Mouse (Mus musculus) layer of hippocampus, postnatal 10 days (tissue): Measurements from ENCODE around the gene Dennd1a. TPM values are rescaled to one million over a fixed set of nuclear protein-coding genes. Genes with fewer than 3 reads are reported as not detected.

Source experiments
- DNase-seq, 2 experiments: peaks; one replicate each; pipeline ENCODE4 v3.0.0; 2021; ENCODE audit warnings: low spot score in 2 of 2
- total RNA-seq, 2 experiments: library from RNA; stranded (reverse); gene quantifications; 2 replicates each; pipeline ENCODE4 v1.2.3; 2021

Gene Dennd1a
- total RNA-seq, 2 experiments from 2014 or later, result 71.8 to 72.8 TPM

DNA sequence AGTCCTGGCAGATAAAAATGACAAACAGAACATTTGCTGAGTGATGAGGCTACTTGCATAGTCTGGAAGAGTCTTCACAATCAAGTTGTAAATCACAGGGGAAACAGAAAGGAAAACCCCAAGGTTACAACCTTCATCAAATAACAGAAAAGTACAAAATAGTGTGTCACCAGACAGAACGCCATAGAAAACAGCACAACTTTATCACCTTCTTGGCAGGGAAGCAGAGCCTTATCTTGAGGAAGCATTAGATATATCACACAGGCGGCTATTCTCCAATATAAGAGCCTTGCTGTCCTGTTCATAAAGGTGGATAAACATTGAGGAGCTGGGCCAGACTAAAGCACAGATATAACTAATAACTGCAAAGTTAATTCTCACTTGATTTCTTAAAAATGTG is 225.7 kb downstream of the Dennd1a start:
- no peak for DNase-seq

DNA sequence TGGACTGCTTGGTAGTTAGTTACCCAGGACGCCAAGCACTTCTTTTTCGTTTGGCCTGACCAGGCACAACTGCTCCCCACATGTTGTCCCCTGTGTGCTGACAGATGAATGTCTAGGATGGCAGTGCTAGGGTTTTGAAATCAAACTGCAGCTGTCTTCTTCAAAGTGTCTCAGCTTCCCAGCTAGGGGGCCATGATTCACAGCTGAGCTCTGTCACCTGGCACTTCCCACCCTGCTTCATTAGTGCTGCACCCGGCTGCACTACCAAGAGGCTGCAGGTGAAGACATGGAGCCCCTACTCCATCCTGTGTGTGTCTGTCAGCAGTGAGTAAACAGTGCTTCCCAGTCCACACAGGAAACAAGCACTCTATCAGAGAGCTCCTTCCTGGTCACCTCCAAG is 234.8 kb downstream of the Dennd1a start:
- no peak for DNase-seq

DNA sequence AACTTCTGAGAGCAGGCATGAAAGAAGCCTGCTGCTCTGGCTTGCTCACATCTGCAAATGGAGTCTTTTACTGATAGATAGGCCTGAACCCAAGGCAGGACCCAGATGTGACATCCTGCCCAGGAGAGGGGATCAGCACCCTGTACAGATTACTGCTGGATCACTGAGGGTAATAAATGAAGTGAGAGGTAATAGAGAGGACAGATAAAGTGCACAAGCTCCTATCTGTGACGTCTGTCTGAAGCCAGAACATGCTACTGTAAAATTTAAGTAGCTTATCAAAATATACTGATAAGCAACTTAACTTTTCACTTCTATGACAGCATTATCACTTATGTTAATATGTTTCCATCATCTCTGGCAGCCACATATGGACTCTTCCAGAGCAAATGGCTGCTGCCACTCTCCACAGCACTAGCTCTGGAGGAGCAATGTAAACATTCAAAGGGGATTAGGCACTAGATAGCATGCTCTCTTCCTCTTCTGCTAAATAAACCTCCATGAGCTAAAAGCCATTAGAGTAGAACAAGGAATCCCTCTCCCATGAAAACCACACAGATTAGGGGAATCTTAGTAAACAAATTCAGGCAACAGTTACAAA is 235.6 kb downstream of the Dennd1a start:
- no peak for DNase-seq

DNA sequence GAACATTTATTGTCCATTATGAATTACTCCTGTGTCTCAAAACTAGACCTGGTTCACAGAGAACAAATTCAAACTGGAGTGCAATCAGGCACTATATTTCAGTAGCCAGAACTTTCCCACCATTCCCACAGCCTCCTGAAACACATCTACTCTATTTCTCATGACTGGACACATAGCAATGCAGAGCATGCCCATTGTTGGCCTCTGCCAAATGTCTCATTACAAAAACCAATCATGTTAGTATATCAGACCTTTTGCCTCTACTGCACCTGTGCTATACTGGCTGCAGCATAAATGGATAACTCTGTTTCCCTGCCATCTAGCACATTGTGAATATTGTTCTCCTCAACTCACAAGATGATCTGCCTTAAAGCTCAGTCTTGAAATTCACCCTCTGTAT is 238.2 kb downstream of the Dennd1a start:
- DNase-seq, result no peak

DNA sequence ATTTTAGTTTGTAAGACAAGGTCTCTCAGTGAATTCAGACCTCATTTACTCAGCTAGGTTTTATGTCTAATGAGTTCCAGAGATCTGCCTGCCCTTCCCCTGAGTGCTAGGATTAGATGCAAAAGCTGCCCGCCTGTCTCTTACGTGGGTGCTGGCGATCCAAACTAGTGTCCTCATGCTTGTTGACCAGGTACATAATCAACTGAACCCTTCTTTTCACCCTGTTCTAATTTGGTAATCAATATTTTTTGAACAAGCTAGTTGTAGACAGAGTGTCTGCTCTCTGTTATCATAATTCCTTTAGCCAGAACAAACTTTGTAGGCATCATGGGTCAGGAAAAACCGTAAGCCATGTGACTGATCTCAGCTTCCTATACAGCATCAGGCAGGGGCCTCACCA is 241.9 kb downstream of the Dennd1a start:
- no peak for DNase-seq

DNA sequence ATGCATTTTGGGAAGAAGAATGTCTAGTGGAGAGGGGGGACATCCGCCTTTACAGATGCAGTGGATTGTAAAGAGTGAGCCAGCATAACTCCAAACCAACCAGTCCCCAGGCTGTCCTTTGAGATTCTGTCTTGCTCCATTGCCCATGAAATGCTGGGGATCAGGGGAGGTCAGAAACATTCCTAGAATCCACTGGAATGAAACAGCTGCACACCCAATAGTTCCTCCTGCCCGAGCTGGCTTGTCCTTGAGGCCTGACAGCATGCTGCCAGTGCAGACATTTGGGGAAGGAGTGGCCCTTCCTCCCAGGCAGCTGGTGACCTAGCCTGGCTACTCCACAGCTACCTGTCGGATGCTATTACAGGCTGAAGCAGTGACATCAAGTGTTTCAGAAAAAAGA is 246.3 kb downstream of the Dennd1a start:
- DNase-seq, result no peak

DNA sequence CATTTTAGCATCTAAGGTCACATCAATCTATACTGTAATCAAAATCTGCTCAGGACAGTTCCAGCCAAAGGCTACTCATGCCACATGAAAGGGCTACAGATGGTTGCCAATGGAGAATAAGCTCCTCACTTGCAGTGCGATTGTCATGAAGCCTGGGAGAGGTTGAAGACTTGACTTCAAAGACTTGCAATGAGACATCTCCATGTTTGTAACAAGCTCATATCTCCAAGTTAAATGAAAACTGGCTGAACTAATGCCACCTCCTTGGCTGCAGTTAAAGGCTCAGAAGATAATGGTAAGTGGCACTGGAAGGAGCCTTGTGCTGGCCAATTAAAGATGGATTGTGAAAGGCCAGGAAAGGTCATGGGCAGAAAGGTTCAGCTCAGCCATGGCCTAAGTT is 247.6 kb downstream of the Dennd1a start:
- DNase-seq, result no peak

DNA sequence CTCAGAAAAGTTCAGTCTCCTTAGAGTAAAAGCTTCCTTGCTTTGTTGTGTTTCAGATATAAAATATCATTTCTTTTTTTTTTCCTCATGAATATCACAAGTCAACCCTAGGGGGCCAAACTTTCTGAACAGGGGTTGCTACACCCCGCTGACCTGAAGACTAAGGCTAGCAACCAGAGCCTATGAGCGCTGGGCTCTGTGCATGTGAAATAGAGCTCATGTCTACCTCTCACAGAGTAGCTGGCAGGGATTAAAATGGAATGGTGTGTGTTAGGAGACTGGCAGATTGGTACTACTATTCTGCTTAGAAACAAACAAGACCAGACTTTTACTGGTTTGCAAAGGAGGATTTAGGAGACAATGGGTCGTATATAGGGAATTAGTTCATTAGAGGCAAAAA is 258.9 kb downstream of the Dennd1a start:
- DNase-seq, result no peak

DNA sequence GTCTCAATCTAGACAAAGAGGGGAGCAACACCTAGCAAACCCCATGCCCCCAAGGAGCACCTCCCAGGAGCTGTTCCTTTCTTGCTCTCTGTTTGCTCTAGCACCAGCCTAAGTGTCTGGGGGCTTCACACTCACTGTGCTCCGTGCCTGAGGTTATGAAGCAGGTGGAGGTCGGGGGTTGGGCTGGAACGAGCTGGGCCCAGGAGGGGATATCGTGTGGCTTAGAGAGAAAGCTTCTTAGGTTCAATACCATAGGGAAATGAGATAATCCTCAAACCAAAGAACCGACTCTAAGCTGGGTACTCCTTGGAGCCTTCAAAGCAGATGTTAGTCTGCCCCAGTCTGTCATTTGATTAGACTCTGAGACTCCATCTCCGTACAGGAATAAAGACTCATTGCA is 261.6 kb downstream of the Dennd1a start:
- no peak for DNase-seq

DNA sequence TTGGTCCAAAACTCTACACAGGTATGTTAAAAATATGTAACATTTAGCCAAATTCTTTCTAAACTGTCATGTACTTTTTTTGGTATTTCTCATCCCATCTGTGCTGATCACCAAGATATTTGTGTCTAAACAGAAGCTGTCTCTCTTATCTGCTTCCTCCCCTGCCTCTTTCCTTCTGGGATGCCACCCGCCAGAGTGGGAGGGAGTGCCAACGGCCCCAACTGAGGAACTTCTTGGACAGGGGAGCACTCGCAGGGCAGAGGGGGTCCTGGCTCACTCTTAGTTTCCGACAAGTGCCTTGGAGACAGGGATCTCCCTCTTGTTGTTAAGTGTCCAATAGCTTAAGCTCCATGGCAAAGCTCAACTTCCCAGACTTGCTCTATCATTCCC is 263.5 kb downstream of the Dennd1a start:
- no peak for DNase-seq

DNA sequence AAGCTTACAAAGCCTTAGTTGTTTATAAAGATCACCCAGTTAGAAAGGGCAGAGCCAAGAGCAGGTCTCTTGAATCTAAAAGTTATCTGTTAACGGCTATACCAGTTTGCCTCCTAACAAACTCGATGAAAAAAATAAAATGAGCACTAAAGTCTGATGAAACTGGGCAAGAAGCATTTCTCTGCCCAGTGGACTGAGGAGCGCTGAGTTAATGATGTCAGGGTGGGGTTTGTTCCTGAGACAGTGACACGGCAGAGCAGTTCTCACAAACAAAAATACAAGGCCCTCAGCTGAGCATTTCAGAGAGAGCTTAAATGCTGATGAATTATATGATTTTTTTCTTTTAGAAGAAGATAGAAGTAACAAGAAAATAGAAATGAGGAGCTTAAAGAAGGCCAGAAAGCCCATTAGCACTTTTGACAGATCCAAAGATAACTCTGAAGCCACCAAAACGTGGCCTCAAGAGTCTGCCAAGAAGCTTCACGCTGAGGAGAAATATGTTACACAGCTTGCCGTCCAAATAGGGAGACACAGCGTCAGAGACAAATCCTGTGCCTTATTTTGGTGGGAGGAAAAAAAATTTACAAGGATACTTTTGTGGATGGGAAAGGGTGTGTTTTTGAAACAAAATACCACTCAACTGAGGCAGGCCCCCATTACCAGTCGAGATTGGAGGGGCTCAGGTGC is 264.0 kb downstream of the Dennd1a start:
- DNase-seq, result no peak

DNA sequence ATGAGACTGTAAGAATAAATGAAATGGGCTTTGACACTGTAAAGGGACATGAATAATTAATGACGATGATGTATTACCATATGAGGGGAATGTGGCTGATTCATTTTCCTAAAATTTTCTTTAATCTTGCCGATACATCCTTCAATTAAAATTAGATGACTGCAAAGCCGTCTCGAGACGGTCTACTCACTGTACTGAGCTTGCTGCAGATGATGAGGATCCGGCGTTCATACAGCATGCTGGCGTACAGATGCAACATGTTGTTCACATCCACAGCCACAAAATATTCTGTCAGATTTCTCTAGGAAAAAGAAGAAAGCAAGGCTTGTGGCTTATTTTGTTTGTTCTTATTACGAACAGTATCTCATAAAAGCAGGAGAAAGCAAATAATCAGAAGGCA is 266.0 kb downstream of the Dennd1a start:
- no peak for DNase-seq

DNA sequence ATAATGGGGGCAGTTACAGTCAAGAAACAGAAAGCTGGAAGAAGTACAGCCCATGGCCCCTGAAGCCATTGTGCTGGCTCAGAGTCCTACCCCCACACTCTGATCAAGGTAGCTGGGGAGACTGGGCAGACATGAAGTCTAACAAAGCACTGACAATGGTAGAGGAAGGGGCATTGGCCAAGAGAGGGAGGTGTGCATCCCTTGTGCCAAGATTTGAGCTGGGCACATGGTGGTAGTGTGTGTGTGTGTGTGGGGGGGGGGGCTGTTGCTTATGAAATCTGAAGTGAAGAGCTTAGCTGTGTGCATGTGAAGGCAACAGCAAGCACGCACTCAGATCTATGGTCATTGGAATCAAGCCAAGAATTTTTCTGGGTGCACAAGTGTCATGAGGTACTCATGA is 272.5 kb downstream of the Dennd1a start:
- DNase-seq, result no peak

DNA sequence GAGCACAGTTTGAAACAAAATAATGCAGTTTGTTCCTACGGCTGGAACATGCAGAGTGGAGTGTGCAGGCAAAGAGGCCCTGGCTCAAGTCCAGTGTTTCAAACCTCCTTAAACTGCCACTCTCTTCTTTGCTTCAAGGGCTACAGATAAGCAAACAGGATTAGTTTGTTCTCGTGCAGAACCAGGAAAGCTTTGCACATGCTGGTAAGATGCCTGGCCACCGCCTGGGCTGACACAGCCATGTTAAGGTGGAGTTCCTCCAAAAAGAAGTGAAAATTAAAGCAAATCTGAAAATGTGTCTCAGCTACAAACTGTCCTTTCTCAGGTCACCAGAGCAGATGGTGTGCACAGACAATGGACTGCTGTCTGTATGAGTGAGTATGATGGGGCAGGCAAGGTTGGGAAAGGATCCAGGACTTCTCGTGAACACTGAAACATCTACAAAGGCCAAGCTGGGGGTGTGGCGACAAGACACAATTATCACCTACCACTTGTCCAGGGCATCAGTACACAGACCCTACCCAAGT is 273.3 kb downstream of the Dennd1a start:
- peak; percentile 49 to 56 for DNase-seq

DNA sequence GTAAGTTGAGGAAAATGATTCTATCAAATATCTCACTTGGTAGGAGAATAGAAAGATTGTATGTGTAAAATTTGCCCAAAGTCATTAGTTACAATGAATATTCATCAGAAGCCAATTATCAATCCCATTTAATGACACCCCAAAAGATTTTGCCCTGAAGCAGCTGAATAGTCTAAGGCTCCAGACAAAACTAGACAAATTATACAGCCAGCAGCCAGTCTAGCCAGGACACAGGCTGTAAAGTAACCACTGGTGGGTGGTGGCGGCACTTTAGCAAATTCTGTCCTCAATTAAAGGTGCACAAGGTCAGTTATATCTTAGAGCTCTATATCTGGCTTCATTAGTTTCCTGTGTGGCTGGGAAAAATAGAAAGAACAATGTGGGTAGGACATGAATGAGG is 280.0 kb downstream of the Dennd1a start:
- DNase-seq, result no peak

DNA sequence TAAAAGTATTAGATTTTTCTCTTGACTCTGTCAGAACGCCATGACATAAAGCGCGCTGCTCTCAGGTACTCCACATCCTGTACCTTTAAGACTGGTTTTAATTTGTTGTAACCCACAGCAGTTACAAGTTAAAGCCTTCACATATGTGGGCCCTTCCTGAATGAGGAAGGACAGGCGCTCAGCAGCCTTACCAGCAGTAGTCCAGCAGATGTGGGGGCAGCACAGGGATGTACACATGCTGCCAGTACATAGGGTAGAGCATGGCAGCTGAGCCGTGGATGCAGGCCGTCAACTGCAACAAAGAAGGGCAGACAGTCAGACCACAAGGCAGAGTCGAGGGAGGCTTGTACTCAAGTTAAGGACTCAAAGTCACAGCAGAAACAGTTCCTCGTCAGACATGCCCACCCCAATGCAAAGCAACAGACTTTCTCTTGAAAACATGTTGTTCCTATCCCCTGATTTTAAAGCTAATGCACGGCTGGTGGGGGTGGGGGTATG is 284.0 kb downstream of the Dennd1a start:
- no peak for DNase-seq

DNA sequence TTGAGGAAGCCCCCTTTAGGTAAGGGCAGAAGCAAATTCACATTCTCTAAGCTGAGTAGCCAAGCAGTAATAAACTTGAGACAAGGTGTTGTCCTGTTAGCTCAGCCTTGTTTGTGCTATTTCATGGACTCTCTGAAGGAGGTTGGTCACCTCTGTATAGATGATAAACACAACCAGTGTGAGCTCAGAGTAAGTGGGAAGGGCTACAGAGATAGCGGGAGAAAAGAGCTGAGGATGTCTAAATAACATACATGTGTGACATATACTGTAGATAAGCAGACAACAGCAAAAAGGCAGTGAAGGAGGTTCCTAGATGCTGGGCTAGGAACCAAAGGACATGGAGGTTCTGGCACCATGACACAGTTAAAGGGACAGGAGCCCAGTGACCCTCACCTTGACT is 286.2 kb downstream of the Dennd1a start:
- no peak for DNase-seq

DNA sequence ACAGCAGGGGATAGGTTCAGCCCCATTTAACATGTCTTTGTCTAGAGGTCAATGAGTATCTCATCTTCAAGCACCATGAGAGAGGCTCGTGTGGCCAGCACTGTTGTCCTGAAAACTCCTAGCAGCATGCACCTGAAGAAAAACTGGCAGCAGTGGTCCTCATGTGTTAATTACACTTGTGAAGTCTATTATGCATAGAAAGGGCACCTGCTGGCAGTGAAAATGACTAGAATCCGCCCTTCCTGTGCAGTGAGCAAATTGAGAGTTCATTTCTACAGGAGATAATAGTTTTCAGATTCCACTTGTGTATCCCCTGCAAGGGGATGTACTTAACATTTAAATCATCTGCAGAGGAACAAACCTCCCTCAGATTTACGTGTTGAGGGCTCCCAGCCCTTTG is 289.2 kb downstream of the Dennd1a start:
- DNase-seq, result no peak

DNA sequence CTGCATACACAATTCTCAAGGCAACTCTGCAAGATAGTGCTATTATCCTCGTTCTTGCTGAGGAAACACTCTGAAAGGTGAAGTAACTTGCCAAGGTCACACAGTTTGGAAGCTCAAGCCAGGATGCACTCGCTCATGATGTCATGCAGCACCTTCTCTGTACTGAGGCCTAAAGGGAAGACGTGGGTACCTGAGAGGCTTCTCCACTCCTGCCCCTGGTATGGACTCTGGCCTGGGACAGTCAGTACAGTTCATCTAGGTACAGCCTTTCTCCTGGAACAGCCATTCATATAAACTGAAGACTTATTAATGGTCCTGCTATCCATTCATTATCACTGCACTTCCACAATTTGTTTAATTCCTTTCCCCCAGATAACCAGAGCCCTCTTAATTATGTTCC is 298.1 kb downstream of the Dennd1a start:
- no peak for DNase-seq

DNA sequence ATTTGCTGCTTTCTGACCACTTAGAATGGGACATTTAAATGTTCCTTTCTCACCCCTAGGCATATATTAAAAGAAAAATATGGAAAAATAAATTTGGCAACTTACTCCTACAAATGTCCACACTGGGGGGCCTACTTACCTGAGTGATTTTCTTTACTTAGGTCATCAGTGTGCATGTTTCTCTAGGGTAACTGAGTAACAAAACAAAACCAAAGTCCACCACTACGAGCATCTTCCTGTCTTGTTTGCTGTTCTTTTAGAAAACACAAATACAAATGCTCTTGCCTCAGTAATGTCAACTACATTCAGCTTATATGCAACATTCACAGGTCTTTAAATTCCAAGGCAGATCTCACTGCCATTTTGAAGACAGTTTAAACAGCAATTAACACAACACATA is 298.9 kb downstream of the Dennd1a start:
- DNase-seq, result no peak

DNA sequence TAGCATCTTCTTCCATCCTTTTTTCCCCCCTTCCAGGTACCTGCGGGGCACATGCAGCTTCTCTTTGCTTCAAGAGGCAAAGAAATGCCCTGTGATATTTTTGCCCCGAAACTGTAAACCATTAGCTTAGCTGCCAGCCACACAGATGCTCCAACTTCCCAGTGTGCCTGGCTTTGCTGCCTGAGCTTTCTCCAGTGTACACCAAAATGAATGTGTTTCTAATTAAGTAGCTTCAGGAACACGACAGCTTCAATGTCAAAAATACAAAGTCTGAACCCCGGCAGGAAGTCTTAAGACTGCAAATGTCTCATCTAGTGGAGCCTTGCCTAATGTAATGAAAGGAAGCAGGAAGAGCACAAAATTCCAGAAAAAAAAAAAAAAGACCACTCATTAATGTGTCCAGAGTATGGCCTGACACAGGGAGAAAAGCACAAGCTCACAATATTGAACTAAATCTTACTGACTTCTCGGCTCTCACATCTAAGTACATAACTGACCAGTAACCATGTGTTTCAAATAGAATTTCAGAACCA is 301.4 kb downstream of the Dennd1a start:
- DNase-seq, result no peak

DNA sequence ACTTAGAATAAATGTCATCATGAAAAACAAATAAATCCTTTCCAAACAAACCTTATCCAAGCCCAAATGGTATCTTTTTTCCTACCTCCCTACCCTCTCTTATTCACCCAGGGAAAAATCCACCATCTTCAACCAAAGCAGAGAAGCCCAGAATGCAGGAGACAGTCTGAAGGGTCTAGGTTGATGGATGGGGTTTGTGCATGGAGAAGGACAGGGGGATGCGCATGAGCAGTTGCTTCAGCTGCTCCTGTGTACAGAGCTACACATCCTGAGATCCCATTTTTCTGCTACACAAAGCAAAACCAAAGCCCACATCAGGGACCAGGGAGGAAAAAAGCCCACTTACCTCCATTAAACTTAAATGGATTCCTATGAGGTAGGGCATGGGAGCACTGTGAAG is 304.5 kb downstream of the Dennd1a start:
- no peak for DNase-seq
